Mouse (Mus musculus) induced T-regulatory cell, adult 2 months (primary cell): ENCODE results near the gene Tcl1b1.
"Not testable (repeated sequence)": the region's sequence is repeated elsewhere in the genome, so short reads cannot be mapped to it uniquely, and the experiment has no call there.

Experiments
- DNase-seq: peaks from one replicate; pipeline ENCODE4 v3.0.0-alpha.2; 2012; ENCODE audit warnings: low read depth

The Tcl1b1 gene

GRCm38 (mm10) chr12:105199684-105200497 lies 40.4 kb downstream of the Tcl1b1 start:
- not testable (repeated sequence) for DNase-seq

- not testable (repeated sequence) for DNase-seq
Observed at GRCm38 (mm10) chr12:105201657-105202056, 42.2 kb downstream of the Tcl1b1 start, which contains the start of gene Tcl1b4. Gene Tcl1b4, plus strand, starts transcription at chr12:105201957.

- DNase-seq: no peak
Observed at GRCm38 (mm10) chr12:105207071-105207470, 47.6 kb downstream of the Tcl1b1 start.

- no peak for DNase-seq
Observed at GRCm38 (mm10) chr12:105208441-105208840, 49.0 kb downstream of the Tcl1b1 start.

GRCm38 (mm10) chr12:105209231-105209630 lies 49.7 kb downstream of the Tcl1b1 start:
- DNase-seq: no peak
